Mouse (Mus musculus): ENCODE measurements around the gene Gm42957.

- TF ChIP-seq CTCF (IDR thresholded peaks at IDR 0.05; ENCODE audit: extremely low read depth, insufficient read depth, insufficient read length, insufficient replicate concordance) (no peak), POLR2A (IDR thresholded peaks at IDR 0.05; ENCODE audit: low read depth, low read length) (no peak)
Measured at GRCm38 (mm10) chr3:96601941-96602703, 33.2 kb upstream of the Gm42957 start.

All from spleen, adult 2 months (tissue).